Mouse (Mus musculus) T-cell, adult 2 months (primary cell): ENCODE data around the gene Pebp1.

ENCODE experiments used
- DNase-seq: peaks from one replicate; pipeline ENCODE4 v3.0.0; 2022; ENCODE audit warnings: low spot score

The Pebp1 gene

DNA sequence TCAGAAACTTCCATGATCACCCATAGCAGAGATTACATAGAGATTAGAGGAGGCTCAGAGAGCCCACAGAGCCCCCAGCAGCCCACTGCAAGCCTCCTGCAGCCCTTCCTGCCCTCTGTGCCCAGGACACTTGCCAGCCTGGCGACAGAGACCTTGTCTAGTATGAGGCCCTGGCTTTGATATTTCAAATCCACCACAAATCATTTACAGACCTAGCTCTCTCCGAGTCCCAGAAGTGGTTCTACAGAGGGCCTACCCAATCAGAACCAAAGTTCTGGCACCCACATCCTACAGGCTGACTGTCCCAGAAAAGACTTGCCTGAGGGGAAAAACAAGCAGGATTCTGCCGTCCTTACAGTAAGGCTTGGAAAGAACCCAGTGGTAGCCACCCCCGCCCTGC lies 2.2 kb downstream of the Pebp1 start:
- DNase-seq, result no peak

DNA sequence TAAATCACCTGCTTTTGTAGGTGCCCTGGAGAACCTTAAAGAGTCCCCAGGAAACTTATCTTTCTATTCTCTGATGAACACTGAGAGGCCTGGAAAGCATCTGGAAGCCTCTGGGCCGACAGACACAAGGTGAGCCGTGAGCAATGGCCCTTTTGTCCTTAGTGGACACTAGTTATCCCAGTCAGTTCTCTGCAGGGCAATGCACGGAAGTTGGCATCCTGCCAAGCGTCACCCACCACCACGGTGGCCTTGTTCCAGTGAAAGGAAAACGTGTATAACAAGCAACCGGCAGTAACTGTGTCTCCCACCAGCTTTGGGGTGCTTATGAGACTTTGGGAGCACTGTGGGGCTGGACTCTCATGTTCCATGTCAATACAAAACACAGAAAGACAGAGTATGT lies 2.7 kb downstream of the Pebp1 start:
- DNase-seq, result no peak

DNA sequence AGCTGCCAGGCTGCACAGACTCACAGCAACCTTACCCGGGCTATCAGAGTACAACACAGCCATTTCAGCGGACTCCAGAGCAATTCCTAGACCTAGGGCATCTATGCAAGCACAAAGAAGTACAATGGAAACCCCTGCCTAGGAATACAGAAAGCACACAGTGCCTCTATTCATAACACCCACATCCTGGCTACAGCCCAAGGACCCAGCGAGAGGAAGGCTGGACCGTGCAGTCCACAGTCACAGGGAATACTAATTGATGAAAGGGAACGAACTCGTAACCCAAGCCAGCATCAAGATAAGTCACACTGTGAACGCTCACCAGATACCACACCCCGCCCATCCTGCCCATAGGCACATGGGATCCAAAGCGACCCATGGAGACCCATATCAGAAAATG lies 3.4 kb downstream of the Pebp1 start:
- DNase-seq, result no peak

DNA sequence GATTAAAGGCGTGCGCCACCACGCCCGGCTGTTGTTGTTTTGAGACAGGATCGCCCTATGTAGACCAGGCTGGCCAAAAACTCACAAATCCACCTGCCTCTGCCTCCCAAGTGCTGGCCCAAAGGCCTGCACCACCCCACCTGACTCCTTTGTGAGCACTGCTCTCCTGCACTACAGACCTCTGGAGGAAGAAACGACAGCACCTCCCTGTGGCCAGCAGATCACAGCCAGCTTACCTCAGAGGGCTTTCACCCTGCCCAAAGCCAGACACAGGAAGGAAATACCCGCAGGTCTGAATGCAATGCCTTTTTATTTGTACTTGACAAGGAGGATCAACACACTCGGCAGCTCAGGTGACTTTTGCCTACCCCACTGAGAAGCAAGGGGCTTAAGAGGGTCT lies 5.1 kb downstream of the Pebp1 start:
- DNase-seq, result no peak

DNA sequence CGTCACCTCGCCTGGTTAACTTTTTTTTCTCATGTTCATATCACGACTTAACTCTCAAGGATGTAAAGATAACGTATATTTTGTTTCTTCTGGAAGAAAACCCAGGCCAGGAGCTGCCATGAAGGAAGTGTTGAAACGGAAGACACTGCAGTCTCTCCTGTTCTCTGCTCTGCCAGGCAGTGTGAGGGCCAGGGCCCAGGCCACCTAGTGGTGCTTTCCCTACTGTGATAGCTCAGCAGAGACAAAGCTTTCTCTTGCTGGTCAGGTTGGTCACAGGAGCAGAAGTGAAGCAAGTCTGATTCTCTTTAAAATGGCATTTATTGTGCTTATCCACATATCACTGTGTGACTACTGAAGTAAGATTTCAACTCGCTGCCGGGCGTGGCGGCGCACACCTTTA lies 5.9 kb downstream of the Pebp1 start:
- DNase-seq, result no peak

DNA sequence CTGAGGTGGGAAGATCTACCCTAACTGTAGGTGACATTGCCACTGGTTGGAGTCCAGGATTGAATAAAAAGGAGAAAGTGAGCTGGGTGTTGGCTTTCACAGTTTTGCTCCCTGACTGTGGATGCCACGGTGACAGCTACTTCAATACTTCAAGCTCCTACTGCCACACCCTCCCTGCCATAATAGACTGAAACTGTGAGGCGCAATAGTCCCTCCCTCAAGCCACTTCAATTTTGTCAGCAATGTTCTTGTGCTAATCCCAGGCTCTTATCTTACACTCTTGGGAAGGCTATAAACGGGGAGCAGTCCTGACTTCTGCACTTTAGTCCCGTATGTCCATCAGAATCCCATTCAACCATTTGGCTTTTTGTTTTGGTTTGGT lies 7.8 kb downstream of the Pebp1 start:
- no peak for DNase-seq

DNA sequence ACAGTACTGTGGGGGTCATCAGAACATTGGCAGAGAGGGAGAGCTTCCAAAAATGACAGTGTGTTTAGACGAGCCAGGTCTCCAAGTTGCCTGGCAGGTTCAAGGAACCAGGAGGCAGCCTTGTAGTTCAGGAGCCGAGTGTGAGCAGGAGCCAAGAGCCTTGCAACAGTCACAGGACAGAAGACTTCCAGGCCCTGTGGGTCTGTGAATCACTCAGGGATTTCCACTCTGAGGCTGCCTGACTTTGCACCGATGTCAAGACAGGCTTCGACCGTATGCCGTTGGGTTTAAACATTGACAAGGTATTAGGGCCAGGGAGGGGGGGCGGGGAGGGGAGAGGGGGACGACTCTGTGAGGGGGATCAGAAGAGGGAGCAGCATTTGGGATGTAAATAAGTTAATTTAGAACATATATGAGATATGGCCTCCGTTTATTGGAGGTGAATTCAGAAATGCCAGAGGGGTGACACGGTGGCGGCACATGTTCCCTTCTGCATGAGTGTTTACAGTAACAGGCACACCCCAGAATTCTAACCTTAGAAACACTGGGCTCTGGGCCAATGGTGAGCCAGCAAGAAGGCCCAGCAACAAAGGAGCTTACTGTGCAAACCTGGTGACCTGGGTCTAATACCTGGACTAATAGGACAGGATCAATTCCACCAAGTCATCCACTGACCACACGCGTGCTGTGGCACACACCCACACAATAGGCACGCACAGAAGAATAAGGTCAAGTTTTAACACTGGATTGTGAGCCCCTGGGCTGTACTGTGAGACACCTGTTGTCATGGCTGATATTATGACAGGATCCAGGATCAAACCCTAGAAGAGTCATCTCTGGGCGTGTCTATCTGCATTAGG lies 8.4 kb downstream of the Pebp1 start:
- DNase-seq, result no peak

DNA sequence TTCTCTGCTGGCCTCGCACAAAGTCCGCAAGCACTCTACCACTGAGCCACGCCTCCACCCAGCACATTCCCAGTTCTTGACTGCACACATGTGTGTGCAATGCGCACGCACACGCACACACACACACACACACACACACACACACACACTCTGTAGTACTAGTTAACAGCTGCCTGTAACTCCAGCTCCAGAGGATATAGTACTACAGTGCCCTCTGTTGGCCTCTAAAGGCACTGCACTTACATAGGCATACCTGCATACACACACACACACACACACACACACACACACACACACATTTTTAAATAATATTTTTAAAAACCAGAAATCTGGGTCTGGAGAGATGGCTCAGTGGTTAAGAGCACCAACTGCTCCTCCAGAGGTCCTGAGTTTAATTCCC lies 9.6 kb downstream of the Pebp1 start:
- no peak for DNase-seq

DNA sequence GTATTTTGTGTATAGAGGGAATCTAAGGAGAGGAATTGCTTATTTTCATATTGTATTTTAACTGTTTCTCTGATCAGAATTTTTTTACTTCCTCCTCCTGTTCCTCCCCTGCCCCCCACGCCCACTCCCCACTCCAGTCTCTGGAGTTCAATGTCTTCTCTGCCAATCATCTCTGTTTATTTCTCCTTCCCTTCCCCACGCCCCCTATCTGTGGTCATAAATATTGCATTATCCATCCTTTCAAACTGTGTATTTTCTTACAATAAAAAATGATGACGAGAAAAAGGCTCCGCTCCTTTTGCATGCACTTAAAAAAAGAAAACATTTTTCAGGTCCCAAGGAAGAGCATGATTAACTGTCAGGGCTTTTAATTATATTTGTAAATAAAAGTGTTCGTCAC lies 12.6 kb downstream of the Pebp1 start:
- DNase-seq, result no peak

DNA sequence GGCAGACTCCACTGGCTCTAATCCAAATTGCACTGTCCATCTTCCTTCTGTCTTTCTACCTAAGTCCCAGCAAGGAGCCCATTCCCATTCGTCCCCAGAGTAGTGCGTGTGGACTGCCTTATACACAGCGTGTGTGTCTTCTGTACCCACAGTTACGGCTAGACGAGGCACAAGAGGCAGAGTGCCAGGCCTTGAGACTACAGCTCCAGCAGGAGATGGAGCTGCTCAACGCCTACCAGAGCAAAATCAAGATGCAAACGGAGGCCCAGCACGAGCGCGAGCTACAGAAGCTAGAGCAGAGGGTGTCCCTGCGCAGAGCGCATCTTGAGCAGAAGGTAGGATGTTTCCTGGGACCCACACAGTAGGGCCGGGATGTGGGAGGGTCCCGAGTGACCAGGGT lies 15.5 kb downstream of the Pebp1 start:
- no peak for DNase-seq

DNA sequence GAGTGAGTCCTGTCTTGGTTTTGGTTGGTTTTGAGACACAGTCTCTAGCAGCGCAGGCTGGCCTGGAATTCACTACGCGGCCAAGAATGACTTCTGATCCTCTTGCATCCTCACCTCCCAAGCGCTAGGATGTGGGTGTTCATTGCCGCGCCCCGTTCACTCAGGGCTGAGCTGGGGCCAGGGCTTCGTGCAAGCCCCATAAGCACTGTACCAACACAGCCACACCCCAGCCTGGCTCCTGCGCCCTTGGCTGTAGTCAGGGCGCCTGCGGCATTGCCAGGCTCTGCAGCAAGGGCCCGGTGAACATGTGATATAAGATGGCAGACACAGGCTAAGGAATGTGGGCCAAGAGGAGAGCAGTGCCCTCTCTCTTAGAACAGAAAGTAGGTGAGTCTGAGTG lies 18.0 kb downstream of the Pebp1 start:
- no peak for DNase-seq

DNA sequence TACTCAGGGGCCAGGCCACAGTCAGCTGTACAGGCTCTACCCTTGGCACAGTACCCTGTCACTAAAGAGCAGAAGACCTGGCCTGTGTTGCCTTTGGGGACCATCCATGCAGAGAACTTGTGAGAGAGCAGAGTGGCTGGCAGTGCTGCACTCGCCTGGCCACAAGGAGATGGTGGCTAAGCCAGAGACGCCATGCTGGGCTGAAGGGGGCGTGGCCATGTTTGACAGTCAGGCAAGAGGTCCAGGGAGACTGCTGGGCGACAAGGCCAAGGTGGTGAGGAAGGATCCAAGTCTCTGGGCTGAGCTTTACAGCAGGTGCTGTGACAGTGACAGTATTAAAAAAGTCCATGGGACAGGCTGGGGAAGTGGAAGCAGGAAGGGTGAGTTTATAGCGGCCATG lies 18.7 kb downstream of the Pebp1 start:
- DNase-seq, result no peak

DNA sequence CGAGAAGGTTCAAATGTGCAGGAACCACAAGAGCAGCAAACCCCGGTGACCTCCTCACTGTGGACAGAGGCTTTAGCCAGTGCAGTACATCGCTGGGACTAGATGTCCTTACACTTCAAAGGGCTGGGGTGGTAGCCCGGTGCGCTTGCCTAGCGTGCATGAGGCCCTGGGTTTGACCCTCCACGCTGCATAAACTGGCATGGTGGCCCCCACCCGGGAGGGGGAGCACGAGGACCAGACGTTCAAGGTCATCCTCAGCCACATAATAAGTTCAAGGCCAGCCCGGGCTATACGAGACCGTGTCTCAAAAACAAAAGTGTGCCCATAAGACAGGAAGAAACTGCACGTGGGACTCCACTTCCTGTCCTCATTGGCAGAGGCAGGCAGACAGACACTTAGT lies 19.5 kb downstream of the Pebp1 start:
- no peak for DNase-seq

DNA sequence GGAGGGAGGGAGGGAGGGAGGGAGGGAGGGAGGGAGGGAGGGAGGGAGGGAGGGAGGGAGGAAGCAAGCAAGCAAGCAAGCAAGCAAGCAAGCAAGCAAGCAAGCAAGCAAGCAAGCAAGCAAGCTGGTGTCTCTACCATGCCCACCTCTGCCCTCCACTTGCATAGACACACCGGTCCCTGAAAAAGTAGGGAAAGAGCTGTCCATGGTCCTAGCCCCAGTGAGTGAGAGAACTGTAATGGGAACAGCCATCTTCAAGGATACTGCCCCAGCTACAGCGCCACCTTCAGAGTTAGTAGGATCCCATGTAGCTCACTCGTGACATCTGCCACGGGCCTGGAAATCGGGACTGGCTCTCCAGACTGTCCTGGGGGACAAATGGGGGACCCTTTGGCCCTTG lies 22.7 kb downstream of the Pebp1 start:
- DNase-seq, result no peak

DNA sequence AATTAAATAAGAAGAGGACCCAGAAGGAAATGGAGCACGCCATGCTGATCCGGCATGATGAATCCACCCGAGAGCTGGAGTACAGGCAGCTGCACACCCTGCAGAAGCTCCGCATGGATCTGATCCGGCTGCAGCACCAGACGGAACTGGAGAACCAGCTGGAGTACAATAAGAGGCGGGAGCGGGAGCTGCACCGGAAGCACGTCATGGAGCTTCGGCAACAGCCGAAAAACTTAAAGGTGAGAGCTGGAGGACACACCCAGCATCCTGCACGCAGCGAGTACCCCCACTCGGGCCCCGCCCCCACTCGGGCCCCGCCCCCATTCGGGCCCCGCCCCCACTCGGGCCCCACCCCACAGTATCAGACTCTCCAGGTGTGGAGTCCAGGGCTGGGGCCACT lies 23.9 kb downstream of the Pebp1 start:
- DNase-seq, result no peak

DNA sequence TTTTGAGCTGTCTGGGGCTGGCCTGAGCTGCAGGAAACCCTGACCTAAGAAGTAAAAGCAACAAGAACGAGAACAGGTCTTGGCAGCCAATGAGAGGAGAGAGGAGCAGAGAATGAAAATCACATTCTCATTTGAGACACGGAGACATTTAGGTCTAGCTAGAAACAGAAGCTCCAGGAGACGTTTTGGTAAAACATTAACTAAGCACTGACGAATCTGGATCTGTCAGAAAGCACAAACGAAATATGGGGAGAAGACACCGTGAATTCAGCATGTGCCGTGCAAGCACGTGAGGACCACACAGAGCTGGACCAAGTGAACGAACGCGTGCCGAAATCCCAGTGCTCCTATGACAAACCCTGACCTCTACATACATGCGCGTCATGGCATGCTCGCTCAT lies 29.1 kb downstream of the Pebp1 start:
- no peak for DNase-seq

DNA sequence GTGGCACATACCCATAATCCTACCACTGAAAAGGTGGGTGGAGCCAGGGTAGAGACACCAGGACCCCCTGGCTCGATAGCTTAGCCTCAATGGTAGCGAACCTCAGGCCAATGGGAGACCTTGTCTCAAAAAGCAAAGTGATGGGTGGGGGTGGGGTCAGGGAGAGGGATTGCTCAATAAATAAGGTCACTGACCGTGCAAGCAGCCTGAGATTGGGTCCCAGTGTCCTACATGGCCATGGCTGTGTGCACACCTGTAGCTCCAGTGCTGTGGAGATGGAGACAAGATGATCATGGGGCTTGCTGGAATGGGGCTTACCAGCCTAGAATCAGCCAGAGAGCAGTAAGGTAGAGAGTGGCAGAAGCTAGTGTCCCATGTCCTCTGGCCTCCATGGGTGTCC lies 35.7 kb downstream of the Pebp1 start:
- DNase-seq, result no peak

DNA sequence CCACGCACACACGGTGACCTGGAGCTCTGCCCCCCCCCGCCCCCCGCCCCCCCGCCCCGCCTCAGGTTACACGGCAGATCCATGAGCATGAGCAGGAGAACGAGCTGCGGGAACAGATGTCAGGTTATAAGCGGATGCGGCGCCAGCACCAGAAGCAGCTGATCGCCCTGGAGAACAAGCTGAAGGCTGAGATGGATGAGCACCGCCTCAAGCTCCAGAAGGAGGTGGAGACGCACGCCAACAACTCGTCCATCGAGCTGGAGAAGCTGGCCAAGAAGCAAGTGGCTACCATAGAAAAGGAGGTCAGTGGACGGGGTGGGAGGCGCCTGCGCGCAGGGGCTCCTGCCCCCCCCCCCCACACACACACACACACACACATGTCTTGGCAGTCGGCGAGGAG lies 36.6 kb downstream of the Pebp1 start:
- DNase-seq, result no peak

DNA sequence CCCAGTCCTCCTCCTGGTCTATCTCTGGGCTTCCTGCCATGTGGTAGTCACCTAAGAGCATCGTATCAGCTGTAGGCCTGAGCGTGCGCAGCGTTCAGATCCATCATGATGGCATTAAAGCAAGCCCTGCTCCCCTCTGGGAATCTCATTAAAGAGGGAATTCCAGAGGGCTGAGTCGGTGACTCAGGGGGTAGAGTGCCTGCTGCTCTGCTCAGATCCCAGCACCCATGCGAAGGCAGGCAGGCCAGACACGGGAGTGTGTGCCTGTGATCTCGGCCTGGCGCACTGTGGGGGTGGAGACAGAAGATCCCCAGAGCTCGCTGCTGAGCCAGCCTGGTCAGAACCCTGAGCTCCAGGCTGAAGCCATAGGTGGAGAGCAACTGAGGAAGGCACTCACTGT lies 39.1 kb downstream of the Pebp1 start:
- no peak for DNase-seq

DNA sequence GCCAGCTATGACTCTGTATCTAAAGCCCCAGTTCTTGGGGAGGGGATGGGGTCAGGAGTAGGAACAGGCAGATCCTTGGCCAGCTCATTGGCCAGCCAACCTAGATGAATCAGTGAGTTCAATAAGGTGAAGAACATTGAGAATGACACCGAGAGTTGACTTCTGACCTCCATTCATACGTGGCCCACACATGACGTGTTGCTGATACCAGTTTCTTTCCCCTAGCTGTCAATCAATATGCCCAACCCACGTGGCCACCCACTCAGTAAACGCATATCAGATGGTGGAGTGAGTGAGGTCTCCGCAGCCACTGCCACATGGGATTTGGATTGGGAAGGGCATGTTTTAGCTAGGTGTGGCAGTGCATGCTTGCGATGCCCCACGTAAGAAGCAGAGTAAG lies 42.3 kb downstream of the Pebp1 start:
- DNase-seq, result no peak

DNA sequence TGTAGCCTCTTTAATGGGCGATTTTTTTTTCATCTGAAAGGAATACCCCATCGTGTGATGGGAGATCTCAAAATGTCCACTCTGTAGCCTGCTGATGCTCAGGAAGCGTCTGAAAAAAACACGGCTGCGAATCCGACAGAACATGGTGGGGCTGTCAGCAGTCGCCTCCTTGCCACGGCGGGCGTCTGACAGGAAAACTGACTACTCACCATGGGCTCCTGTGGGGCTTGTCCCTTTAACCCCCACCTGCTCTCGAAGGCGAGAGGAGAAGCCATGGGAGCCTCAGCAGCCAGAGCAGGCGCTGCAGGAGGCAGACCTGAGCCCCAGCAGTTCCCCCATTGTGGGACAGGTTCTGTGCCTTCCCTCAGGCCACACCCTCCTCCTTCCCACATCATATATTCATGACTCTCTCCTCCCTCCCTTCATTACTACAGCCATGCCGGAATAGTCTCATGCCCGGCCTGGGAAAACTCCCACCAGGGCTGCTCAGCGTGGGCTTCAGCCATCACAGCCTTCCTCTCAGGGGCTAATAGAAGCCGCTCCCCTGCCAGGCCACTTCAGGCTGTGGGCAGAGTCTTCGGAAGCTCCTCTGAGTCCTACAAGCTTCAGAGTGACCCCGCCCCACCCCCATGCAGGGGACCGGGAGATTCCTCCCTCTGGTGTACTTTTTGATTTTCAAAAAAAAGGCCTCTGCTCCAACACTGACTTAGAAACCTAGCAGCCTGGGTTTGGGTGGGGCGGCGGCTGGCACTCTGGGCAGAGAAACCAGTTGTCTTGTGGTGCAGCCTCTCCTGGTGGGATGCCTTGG lies 44.5 kb downstream of the Pebp1 start:
- DNase-seq, result no peak

DNA sequence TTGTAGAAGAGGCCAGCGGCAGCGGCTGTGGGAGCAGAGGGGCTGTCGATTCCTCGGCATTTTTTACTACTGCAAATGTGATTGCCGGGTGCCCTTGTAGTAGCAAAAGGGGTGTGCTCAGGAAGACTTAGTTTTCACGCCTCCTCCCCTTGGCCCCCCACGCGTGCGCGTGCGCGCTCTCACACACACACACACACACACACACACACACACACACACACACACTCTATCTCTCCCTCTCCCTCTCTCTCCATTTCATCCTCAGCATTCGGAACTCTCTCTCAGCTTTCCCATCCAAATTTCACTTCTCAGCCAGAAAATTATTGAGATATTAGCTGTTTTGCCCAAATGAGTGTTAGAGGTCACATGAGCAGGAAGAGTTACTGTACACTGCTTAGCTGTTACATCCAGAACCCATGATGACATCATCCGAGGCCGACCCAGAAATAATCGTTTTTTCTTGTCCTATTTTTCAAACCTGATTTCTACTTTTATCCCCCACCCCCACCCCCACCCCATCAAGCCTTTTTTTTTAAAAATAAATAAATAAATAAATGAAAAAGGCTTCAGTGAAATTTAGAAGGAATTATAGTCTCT lies 45.4 kb downstream of the Pebp1 start:
- no peak for DNase-seq

DNA sequence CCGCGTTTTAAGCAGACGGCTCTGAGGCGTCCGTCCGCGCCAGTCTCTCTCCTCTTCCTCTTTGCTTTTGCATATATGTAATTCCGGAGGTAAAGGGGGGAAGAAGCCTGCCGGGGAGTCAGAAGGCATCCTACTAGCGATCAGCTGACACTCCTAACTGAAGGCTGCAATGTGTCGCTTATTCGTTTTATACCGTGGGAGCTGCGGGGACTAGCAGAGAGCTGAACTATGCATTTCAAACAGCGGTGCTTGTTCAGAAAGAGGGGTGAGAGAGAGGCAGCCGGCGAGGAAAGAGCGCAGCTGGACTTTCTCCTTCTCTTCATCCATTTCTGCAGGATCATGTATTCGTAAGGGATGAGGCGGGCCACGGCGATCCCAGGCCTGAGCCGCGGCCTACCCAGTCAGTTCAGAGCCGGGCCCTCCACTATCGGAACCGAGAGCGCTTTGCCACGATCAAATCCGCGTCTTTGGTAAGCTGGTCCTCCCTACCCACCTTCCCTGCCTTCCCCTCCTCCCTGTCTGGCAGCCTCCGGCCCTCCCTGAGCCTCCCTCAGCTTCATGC lies 46.6 kb downstream of the Pebp1 start:
- no peak for DNase-seq
